Mouse (Mus musculus) lung, embryonic 14.5 days (tissue): ENCODE measurements around the gene Znrf3. TPM values are rescaled to one million over a fixed set of nuclear protein-coding genes. Genes with fewer than 3 reads are reported as not detected.

Source experiments
- ATAC-seq: fragments of 200-750 bp; cut with Nextera tagmentation; 2 replicates; pipeline ENCODE4 v1.8.0; 2017; ENCODE audit warnings: mild to moderate bottlenecking, moderate TSS enrichment, moderate library complexity; ENCODE audit not compliant: insufficient read depth
- DNase-seq: peaks from one replicate; pipeline ENCODE4 v3.0.0-alpha.2; 2015
- H3K27ac ChIP-seq: fragments of 300-500 bp; sonication (generic); 2 replicates; pipeline ENCODE4 v1.5.1; 2014; ENCODE audit warnings: low read depth, mild to moderate bottlenecking, moderate library complexity
- H3K27me3 ChIP-seq: fragments of 300-500 bp; sonication (generic); 2 replicates; pipeline ENCODE4 v1.6.1; 2014; ENCODE audit warnings: low read length, control low read depth; ENCODE audit not compliant: insufficient read depth
- H3K36me3 ChIP-seq: fragments of 300-500 bp; sonication (generic); 2 replicates; pipeline ENCODE4 v1.6.1; 2014; ENCODE audit warnings: control low read depth; ENCODE audit not compliant: insufficient read depth
- H3K4me1 ChIP-seq: fragments of 300-500 bp; sonication (generic); 2 replicates; pipeline ENCODE4 v1.6.1; 2014; ENCODE audit warnings: antibody characterized with exemption, control low read depth; ENCODE audit not compliant: insufficient read depth
- H3K4me2 ChIP-seq: fragments of 300-500 bp; sonication (generic); 2 replicates; pipeline ENCODE4 v1.6.1; 2014; ENCODE audit warnings: mild to moderate bottlenecking
- H3K4me3 ChIP-seq: fragments of 300-500 bp; sonication (generic); 2 replicates; pipeline ENCODE4 v1.5.1; 2014; ENCODE audit warnings: low read depth, low read length
- H3K9ac ChIP-seq: fragments of 300-500 bp; sonication (generic); 2 replicates; pipeline ENCODE4 v1.6.1; 2014
- H3K9me3 ChIP-seq: fragments of 300-500 bp; sonication (generic); 2 replicates; pipeline ENCODE4 v1.6.1; 2016; ENCODE audit warnings: low read depth, low read length, control low read depth
- CTCF ChIP-seq: IDR thresholded peaks from 2 replicates; pipeline ENCODE4 v1.5.1; 2016; ENCODE audit warnings: antibody characterized with exemption, low read depth
- WGBS: fragments of 180-500 bp; shearing (Covaris S2); extraction: QIAGEN DNeasy Blood & Tissue Kit; methylation state at CpG from one replicate; pipeline ENCODE4 v1.1.7; 2014; 5-methylcytosine and 5-hydroxymethylcytosine counted together
- polyA plus RNA-seq: library from polyadenylated mRNA; unstranded; fragments of >200 nt; fragmentation: Nextera tagmentation; extraction: Ambion mirVana; gene quantifications from 2 replicates; pipeline ENCODE4 v1.2.1, GENCODE M21; 2014

The Znrf3 gene
- polyA plus RNA-seq, 1 experiment from 2014 or later, result 16.8 TPM

- no peak overlapping the region for H3K4me3 ChIP-seq
- H3K9ac ChIP-seq, result no peak overlapping the region
- DNase-seq (no peak), ATAC-seq (no peak)
- H3K4me1 ChIP-seq, result peaks cover under 1% of the 10 kb centered on the region; the same call in 1 of the 2 replicates
- TF ChIP-seq CTCF, result no peak
- no peak overlapping the region for H3K4me2 ChIP-seq
- H3K36me3 ChIP-seq, result no peaks in the 10 kb centered on the region
- no peaks in the 10 kb centered on the region for H3K27me3 ChIP-seq
- no peaks in the 10 kb centered on the region for H3K9me3 ChIP-seq
- WGBS, result 58% methylated on average over 3 of the region's 3 CpGs
- no peak overlapping the region for H3K27ac ChIP-seq
Observed at GRCm38 (mm10) chr11:5398301-5399053, 46.2 kb downstream of the Znrf3 start.

- Histone ChIP-seq H3K9me3 (no peaks in the 10 kb centered on the region), H3K27ac (no peak overlapping the region), H3K4me3 (no peak overlapping the region), H3K36me3 (no peaks in the 10 kb centered on the region), H3K4me2 (no peak overlapping the region), H3K27me3 (no peaks in the 10 kb centered on the region), H3K4me1 (no peaks in the 10 kb centered on the region), H3K9ac (no peak overlapping the region)
- 33% methylated on average over 4 of the region's 4 CpGs for WGBS
- ATAC-seq (no peak), DNase-seq (no peak)
- TF ChIP-seq CTCF, result no peak
Observed at GRCm38 (mm10) chr11:5390969-5391831, 53.4 kb downstream of the Znrf3 start.

GRCm38 (mm10) chr11:5382652-5383051 is 62.0 kb downstream of the Znrf3 start:
- WGBS, result 56% methylated on average over 2 of the region's 2 CpGs
- H3K27me3 ChIP-seq, result no peaks in the 10 kb centered on the region
- no peak overlapping the region for H3K27ac ChIP-seq
- DNase-seq, result no peak
- H3K36me3 ChIP-seq, result no peaks in the 10 kb centered on the region
- no peak overlapping the region for H3K4me3 ChIP-seq
- no peak for TF ChIP-seq CTCF
- no peak for ATAC-seq
- H3K4me1 ChIP-seq, result peaks cover 4% of the 10 kb centered on the region; the same call in 1 of the 2 replicates
- H3K9ac ChIP-seq, result no peak overlapping the region
- H3K9me3 ChIP-seq, result no peaks in the 10 kb centered on the region
- no peak overlapping the region for H3K4me2 ChIP-seq

GRCm38 (mm10) chr11:5381226-5381625 is 63.4 kb downstream of the Znrf3 start:
- no peak for ATAC-seq
- DNase-seq, result no peak
- no peaks in the 10 kb centered on the region for H3K27me3 ChIP-seq
- H3K9me3 ChIP-seq, result no peaks in the 10 kb centered on the region
- peaks cover 4% of the 10 kb centered on the region; the same call in 1 of the 2 replicates for H3K4me1 ChIP-seq
- H3K9ac ChIP-seq, result no peak overlapping the region
- 73% methylated on average over 5 of the region's 5 CpGs for WGBS
- no peak overlapping the region for H3K27ac ChIP-seq
- no peak for TF ChIP-seq CTCF
- no peak overlapping the region for H3K4me2 ChIP-seq
- no peaks in the 10 kb centered on the region for H3K36me3 ChIP-seq
- no peak overlapping the region for H3K4me3 ChIP-seq

- no peak overlapping the region for H3K27ac ChIP-seq
- WGBS, result 31% methylated on average over 3 of the region's 3 CpGs
- DNase-seq (no peak), ATAC-seq (no peak)
- H3K27me3 ChIP-seq, result no peaks in the 10 kb centered on the region
- no peak overlapping the region for H3K4me3 ChIP-seq
- no peak overlapping the region for H3K4me2 ChIP-seq
- H3K36me3 ChIP-seq, result no peaks in the 10 kb centered on the region
- no peak overlapping the region for H3K9ac ChIP-seq
- no peaks in the 10 kb centered on the region for H3K9me3 ChIP-seq
- TF ChIP-seq CTCF, result no peak
- H3K4me1 ChIP-seq, result peaks cover 4% of the 10 kb centered on the region; the same call in 1 of the 2 replicates
Observed at GRCm38 (mm10) chr11:5380275-5380674, 64.4 kb downstream of the Znrf3 start.

- no peak for DNase-seq
Observed at GRCm38 (mm10) chr11:5369176-5369575, 75.5 kb downstream of the Znrf3 start.

GRCm38 (mm10) chr11:5368492-5368891 is 76.2 kb downstream of the Znrf3 start:
- no peaks in the 10 kb centered on the region for H3K27me3 ChIP-seq
- H3K4me1 ChIP-seq, result no peaks in the 10 kb centered on the region
- no peaks in the 10 kb centered on the region for H3K9me3 ChIP-seq
- H3K4me3 ChIP-seq, result no peak overlapping the region
- no peak overlapping the region for H3K4me2 ChIP-seq
- DNase-seq (peak; percentile 24), ATAC-seq (no peak)
- H3K27ac ChIP-seq, result no peak overlapping the region
- no peaks in the 10 kb centered on the region for H3K36me3 ChIP-seq
- H3K9ac ChIP-seq, result no peak overlapping the region
- no peak for TF ChIP-seq CTCF

More at GRCm38 (mm10) chr11:5369176-5369575, 75.5 kb downstream of the Znrf3 start:
- no peaks in the 10 kb centered on the region for H3K4me1 ChIP-seq
- 37% methylated on average over 10 of the region's 10 CpGs for whole genome bisulfite sequencing
- no peak overlapping the region for H3K4me2 ChIP-seq
- no peak for ATAC-seq
- no peak for TF ChIP-seq CTCF
- no peak overlapping the region for H3K27ac ChIP-seq
- no peaks in the 10 kb centered on the region for H3K9me3 ChIP-seq
- no peak overlapping the region for H3K4me3 ChIP-seq
- H3K36me3 ChIP-seq, result no peaks in the 10 kb centered on the region
- no peak overlapping the region for H3K9ac ChIP-seq
- H3K27me3 ChIP-seq, result no peaks in the 10 kb centered on the region
